Mouse (Mus musculus): ENCODE data around the gene Gsdmc4.
"Not testable (repeated sequence)": the region's sequence is repeated elsewhere in the genome, so short reads cannot be mapped to it uniquely, and the experiment has no call there.

DNA sequence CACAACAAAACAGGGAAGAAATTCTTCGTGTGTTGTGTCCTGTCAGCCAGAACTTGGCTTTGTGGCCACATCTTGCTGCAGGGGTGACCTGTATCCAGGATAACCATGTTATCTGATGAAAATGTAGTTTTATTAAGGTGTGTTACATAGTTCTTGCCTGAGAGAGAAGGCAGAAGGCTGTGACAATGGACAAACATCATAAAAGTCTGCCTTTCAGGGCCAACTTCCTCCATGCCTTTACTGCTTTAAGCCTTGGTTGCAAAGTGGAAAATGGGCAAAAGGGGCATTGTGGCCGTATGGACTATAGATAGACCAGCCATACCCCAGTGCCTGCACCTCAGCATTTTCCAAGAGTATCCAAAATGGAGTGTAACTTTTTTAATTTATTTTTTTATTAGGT lies 7.6 kb upstream of the Gsdmc4 start:
- not testable (repeated sequence) for TF ChIP-seq POLR2A, CTCF (IDR thresholded peaks at IDR 0.05; ENCODE audit: extremely low read depth, insufficient read depth, low read length)
